Mouse (Mus musculus) thymus, adult 2 months (tissue): ENCODE results near the gene Rftn2.

Source experiments
- CTCF ChIP-seq: fragments of 200-500 bp; IDR thresholded peaks from 2 replicates; pipeline ENCODE4 v1.5.1; 2012; ENCODE audit warnings: mild to moderate bottlenecking, control low read depth, low read length, moderate library complexity, borderline replicate concordance; ENCODE audit not compliant: control insufficient read depth, poor library complexity, insufficient read depth; ENCODE audit errors: extremely low read depth
- POLR2A ChIP-seq: fragments of 200-500 bp; IDR thresholded peaks from 2 replicates; pipeline ENCODE4 v1.6.1; 2012; ENCODE audit warnings: mild to moderate bottlenecking, low read length, control low read depth, moderate library complexity; ENCODE audit not compliant: control insufficient read depth, poor library complexity, insufficient read depth; ENCODE audit errors: extremely low read depth

- no peak for TF ChIP-seq CTCF
- TF ChIP-seq POLR2A: no peak
These were observed 66.4 kb downstream of the Rftn2 start for GRCm38 (mm10) chr1:55160218-55160617.
